ENCODE assay signal across 6 mouse cellular contexts in genomic region chr2:160583034-160583433, GRCm38 (mm10).
DNase-seq lines count a peak whose midpoint lies in the region; ATAC-seq and TF ChIP-seq lines count a peak whose summit lies in the region.
"Not testable (repeated sequence)": the region's sequence is repeated elsewhere in the genome, so short reads cannot be mapped to it uniquely, and the experiment has no call there.

No protein-coding gene starts in this region.

- peaks cover 15% of the 10 kb centered on the region for H3K27me3 ChIP-seq in forebrain, embryonic 11.5 days (ENCODE audit: control insufficient read depth, insufficient read depth, low read length)
- H3K27me3 ChIP-seq in heart, embryonic 10.5 days (ENCODE audit: insufficient read depth, poor library complexity, severe bottlenecking) = peaks cover 68% of the 10 kb centered on the region
- H3K27me3 ChIP-seq in testis, adult 2 months (ENCODE audit: control insufficient read depth, insufficient read depth, low read length) = not testable (repeated sequence)

- H3K9me3 ChIP-seq in forebrain, embryonic 11.5 days (ENCODE audit: control insufficient read depth, low read length); heart, embryonic 10.5 days: not testable (repeated sequence)

- H3K4me2 ChIP-seq in forebrain, embryonic 11.5 days (ENCODE audit: low read depth, low read length, severe bottlenecking) = not testable (repeated sequence)

- not testable (repeated sequence) for H3K27ac ChIP-seq in forebrain, embryonic 11.5 days (ENCODE audit: low read depth, low read length); heart, embryonic 10.5 days
- H3K27ac ChIP-seq in testis, adult 2 months (ENCODE audit: control insufficient read depth, insufficient read depth, low read depth, low read length) = peak overlapping the region; percentile 91

- not testable (repeated sequence) for TF ChIP-seq CTCF in testis, adult 2 months (IDR thresholded peaks at IDR 0.05; ENCODE audit: control insufficient read depth, insufficient read depth, insufficient replicate concordance, low read depth, low read length)

- not testable (repeated sequence) for H3K36me3 ChIP-seq in forebrain, embryonic 11.5 days (ENCODE audit: control insufficient read depth, insufficient read depth, low read length); heart, embryonic 10.5 days; testis, adult 2 months (ENCODE audit: control insufficient read depth, insufficient read depth, low read length)

- 93% methylated on average over 19 of the region's 19 CpGs for WGBS in forebrain, embryonic 11.5 days
- WGBS in heart, embryonic 10.5 days = 89% methylated on average over 19 of the region's 19 CpGs

- H3K9ac ChIP-seq in forebrain, embryonic 11.5 days (ENCODE audit: low read length) = not testable (repeated sequence)

- H3K4me3 ChIP-seq in forebrain, embryonic 11.5 days (ENCODE audit: low read depth, low read length); heart, embryonic 10.5 days: not testable (repeated sequence)
- H3K4me3 ChIP-seq in testis, adult 2 months (ENCODE audit: control insufficient read depth, low read depth, low read length) = peak overlapping the region; percentile 88

- peak; percentile 80 for TF ChIP-seq POLR2A in testis, adult 2 months (IDR thresholded peaks at IDR 0.05; ENCODE audit: control insufficient read depth, low read depth, low read length)

- DNase-seq in R1 (ENCODE audit: low read depth, low spot score) = peak; percentile 34
- peak; percentile 14 for DNase-seq in forebrain, embryonic 11.5 days (ENCODE audit: low spot score)
- DNase-seq in heart, adult 11 months = peak; percentile 28
- DNase-seq in heart, embryonic 10.5 days (ENCODE audit: low spot score) = peak; percentile 45
- peak; percentile 66 for DNase-seq in testis, postnatal 14 days (ENCODE audit: low spot score)

- ATAC-seq in forebrain, embryonic 11.5 days (replicated peaks; ENCODE audit: low FRiP score) = not testable (repeated sequence)

- not testable (repeated sequence) for H3K4me1 ChIP-seq in forebrain, embryonic 11.5 days (replicated peaks; ENCODE audit: control insufficient read depth, insufficient read depth, low read length); heart, embryonic 10.5 days; testis, adult 2 months (ENCODE audit: control insufficient read depth, insufficient read depth, low read length)

Comparison
In these comparisons a context has a peak if more than half of its experiments do, and no peak if none do; other contexts are left out.
1. DNase-seq: peak in every context shown above with its lines; median percentile 66 in testis, postnatal 14 days; 45 in heart, embryonic 10.5 days; 34 in R1; 28 in heart, adult 11 months; 14 in forebrain, embryonic 11.5 days.